Mouse (Mus musculus) olfactory bulb, adult 2 months (tissue): Measurements from ENCODE around the gene Vwa7. TPM values are rescaled to one million over a fixed set of nuclear protein-coding genes. Genes with fewer than 3 reads are reported as not detected.
"Not testable (repeated sequence)": the region's sequence is repeated elsewhere in the genome, so short reads cannot be mapped to it uniquely, and the experiment has no call there.

Experiments used
- H3K27ac ChIP-seq: fragments of 200-500 bp; 2 replicates; pipeline ENCODE4 v1.5.1; 2012; ENCODE audit warnings: low read depth, low read length; ENCODE audit not compliant: insufficient read depth
- H3K4me1 ChIP-seq: fragments of 200-500 bp; 2 replicates; pipeline ENCODE4 v1.6.1; 2012; ENCODE audit warnings: low read length; ENCODE audit not compliant: control insufficient read depth, insufficient read depth
- H3K4me3 ChIP-seq: fragments of 200-500 bp; 2 replicates; pipeline ENCODE4 v1.5.1; 2012; ENCODE audit warnings: mild to moderate bottlenecking, low read depth, low read length, moderate library complexity; ENCODE audit not compliant: insufficient read depth
- CTCF ChIP-seq: fragments of 200-500 bp; IDR thresholded peaks from 2 replicates; pipeline ENCODE4 v1.5.1; 2012; ENCODE audit warnings: low read depth, mild to moderate bottlenecking, low read length, moderate library complexity; ENCODE audit not compliant: insufficient read depth
- POLR2A ChIP-seq: fragments of 200-500 bp; IDR thresholded peaks from 2 replicates; pipeline ENCODE4 v1.6.1; 2012; ENCODE audit warnings: mild to moderate bottlenecking, low read depth, low read length, moderate library complexity; ENCODE audit not compliant: insufficient read depth
- whole genome bisulfite sequencing: fragments of 180-500 bp; shearing (Covaris S2); methylation state at CpG from one replicate; pipeline ENCODE4 v1.1.7; 2018; 5-methylcytosine and 5-hydroxymethylcytosine counted together
- polyA plus RNA-seq: library from polyadenylated mRNA; stranded (reverse); fragments of >200 nt; gene quantifications from 2 replicates; pipeline ENCODE4 v1.2.4, GENCODE M21; 2012; ENCODE audit warnings: low replicate concordance; ENCODE audit not compliant: missing spikeins, insufficient read depth, insufficient read length

Gene Vwa7
- polyA plus RNA-seq, 1 experiment: not detected

DNA sequence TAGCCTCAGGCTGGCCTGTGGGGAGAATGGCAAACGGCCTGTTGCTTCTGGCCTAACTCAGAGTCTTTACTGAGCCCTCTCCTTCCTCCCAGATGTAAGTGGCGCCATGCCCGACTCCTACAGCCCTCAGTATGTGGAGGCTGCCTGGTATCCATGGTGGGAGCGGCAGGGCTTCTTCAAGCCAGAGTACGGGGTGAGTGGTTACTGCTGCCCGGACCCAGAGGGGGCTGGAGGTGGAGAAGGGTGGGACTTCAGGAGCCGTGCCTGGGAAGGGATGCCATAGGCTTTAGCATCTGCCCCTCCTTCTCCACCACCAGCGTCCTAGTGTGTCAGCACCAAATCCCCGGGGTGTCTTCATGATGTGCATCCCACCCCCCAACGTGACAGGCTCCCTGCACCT lies 11.2 kb upstream of the Vwa7 start:
- peaks cover 7% of the 10 kb centered on the region for H3K4me1 ChIP-seq
- TF ChIP-seq CTCF: no peak
- no peak for TF ChIP-seq POLR2A
- H3K4me3 ChIP-seq: no peak overlapping the region
- no peak overlapping the region for H3K27ac ChIP-seq
- WGBS: 96% methylated on average over 10 of the region's 10 CpGs

DNA sequence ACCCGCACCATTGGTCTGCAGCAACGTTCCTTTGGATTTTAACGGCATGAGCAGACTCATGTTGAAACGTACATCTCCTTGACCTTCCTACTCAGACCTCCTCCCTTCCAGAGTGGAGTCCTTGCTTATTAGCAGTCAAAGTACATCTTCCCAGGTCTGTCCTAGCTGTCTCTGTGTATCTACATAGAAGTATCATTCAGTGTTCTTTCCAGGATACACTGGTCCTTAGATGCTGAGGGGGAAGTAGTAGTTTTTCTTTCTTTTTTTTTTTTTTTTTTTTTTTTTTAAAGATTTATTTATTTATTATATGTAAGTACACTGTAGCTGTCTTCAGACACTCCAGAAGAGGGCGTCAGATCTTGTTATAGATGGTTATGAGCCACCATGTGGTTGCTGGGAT lies 10.5 kb upstream of the Vwa7 start:
- H3K4me3 ChIP-seq, H3K27ac ChIP-seq, H3K4me1 ChIP-seq: not testable (repeated sequence)
- WGBS: 95% methylated on average over 4 of the region's 5 CpGs

DNA sequence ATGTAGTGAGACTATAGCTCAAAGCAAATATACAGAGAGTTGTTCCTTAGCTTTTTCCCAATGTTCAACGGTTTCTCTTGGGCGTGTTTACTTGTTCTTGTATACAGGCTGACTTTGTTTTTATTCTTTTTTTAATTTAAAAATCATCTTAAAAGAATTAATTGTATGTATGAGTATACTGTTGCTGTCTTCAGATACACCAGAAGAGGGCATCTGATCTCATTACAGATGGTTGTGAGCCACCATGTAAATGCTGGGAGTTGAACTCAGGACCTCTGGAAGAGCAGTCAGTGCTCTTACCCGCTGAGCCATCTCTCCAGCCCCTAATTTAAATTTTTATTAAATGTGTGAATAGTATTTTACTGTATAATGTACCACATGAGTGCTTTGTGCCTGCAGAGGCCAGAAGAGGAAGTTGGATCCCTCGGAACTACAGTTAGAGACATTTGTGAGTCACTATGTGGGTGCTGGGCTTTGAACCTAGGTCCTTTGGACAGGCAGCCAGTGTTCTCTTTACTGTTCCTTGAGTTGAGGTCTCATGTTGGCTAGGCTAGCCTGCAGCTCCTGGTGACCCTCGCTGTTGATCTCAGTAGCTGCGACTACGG lies 8.9 kb upstream of the Vwa7 start:
- Histone ChIP-seq H3K27ac (no peak overlapping the region), H3K4me1 (peaks cover 2% of the 10 kb centered on the region), H3K4me3 (no peak overlapping the region)
- WGBS: 93% methylated on average over 7 of the region's 7 CpGs
- TF ChIP-seq POLR2A: no peak
- no peak for TF ChIP-seq CTCF

DNA sequence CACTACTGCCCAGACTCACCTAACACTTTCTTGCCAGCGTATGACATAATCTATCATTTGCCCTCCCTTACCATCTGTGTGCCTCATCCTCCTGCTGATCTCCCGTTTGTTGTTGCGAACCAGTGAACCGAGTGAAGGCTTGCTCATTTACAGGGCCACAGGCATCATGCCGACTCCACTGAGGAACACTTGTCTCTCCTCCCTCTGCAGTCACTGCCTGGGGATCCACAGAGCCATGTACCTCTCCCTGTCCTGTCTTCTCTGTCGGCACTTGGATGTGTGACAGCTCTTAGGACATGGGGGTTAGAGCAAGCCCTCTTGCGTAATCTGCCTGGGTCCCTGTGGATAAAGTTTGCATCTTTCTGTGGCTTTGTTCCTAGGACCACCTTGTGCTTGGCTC lies 6.8 kb upstream of the Vwa7 start:
- H3K4me3 ChIP-seq: no peak overlapping the region
- WGBS: 86% methylated on average over 7 of the region's 7 CpGs

DNA sequence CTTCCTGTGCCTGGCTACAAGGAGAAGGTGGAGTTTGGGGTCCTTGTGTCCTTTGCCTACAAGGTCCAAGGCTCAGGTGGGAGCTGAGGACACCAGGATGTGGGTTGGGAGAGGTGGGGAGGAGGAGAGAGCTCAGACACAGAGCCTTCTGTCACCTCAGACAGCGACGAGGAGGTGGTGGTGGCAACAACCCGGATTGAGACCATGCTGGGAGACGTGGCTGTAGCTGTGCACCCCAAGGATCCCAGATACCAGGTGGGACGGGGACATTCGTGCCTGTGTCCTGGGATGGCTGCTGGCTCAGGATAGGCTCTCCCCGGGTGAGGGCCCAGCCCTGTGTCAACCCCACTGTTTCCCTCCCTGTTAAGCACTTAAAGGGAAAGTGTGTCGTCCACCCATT lies 4.9 kb upstream of the Vwa7 start:
- H3K4me3 ChIP-seq: no peak overlapping the region
- peaks cover 5% of the 10 kb centered on the region for H3K4me1 ChIP-seq
- TF ChIP-seq CTCF: no peak
- TF ChIP-seq POLR2A: no peak
- WGBS: 94% methylated on average over 8 of the region's 8 CpGs
- no peak overlapping the region for H3K27ac ChIP-seq

More for the DNA sequence above, 6.8 kb upstream of the Vwa7 start:
- no peak overlapping the region for H3K27ac ChIP-seq
- no peak for TF ChIP-seq POLR2A
- TF ChIP-seq CTCF: no peak
- H3K4me1 ChIP-seq: no peaks in the 10 kb centered on the region

DNA sequence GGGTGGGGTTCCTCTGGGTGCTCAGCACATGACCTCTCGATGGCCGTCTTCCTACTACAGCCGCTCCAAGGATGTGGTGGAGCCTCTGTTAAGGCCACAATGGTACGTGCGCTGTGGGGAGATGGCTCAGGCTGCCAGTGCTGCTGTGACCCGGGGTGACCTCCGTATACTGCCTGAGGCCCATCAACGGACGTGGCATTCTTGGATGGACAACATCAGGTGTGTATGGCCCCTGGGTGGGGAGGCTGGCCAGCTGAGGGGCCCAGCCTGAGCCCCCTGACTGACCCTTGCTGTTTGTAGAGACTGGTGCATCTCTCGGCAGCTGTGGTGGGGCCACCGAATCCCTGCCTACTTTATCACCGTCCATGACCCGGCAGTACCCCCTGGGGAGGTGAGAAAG lies 3.9 kb upstream of the Vwa7 start:
- no peak overlapping the region for H3K27ac ChIP-seq
- TF ChIP-seq POLR2A (no peak), CTCF (no peak)
- 89% methylated on average over 13 of the region's 13 CpGs for WGBS
- H3K4me1 ChIP-seq: peaks cover 7% of the 10 kb centered on the region
- no peak overlapping the region for H3K4me3 ChIP-seq

DNA sequence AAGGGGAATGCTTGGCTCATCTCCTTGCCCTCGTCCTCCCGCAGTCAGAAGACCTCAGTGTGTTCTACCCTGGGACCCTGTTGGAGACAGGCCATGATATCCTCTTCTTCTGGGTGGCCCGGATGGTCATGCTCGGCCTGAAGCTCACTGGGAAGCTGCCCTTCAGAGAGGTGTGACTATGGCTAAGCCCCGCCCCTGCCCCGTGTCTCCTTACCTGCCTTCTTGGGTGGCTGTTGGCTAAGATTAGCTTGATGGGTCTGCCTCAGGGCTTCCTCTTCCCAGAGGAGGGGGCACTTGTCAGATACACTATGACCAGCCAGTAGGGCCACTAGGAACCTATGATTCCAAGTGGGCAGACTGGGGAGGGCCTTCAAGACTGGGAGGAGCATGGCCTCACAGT lies 3.2 kb upstream of the Vwa7 start:
- 83% methylated on average over 6 of the region's 6 CpGs for WGBS
- Histone ChIP-seq H3K4me1 (peaks cover 7% of the 10 kb centered on the region), H3K27ac (no peak overlapping the region), H3K4me3 (no peak overlapping the region)
- no peak for TF ChIP-seq CTCF
- TF ChIP-seq POLR2A: no peak

DNA sequence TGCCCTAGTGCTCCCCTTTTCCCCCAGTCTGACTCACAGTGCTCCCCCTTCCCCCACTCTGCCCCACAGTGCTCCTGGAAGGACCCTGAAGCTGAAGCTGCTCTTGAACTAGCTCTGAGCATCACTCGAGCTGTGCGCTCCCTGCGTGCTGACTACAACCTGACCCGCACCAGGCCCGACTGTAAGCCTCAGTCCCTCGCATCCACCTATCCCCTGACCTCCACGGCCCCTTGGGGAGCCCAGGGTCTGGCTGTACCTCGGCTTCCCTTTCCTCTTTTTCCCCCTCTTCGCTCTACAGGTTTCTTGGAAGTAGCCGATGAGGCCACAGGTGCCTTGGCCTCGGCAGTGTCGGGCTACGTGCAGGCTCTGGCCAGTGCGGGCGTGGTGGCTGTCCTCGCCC lies 1.1 kb upstream of the Vwa7 start:
- peaks cover 7% of the 10 kb centered on the region for H3K4me1 ChIP-seq
- H3K4me3 ChIP-seq: no peak overlapping the region
- 87% methylated on average over 16 of the region's 16 CpGs for WGBS
- TF ChIP-seq POLR2A (no peak), CTCF (no peak)
- H3K27ac ChIP-seq: no peak overlapping the region

DNA sequence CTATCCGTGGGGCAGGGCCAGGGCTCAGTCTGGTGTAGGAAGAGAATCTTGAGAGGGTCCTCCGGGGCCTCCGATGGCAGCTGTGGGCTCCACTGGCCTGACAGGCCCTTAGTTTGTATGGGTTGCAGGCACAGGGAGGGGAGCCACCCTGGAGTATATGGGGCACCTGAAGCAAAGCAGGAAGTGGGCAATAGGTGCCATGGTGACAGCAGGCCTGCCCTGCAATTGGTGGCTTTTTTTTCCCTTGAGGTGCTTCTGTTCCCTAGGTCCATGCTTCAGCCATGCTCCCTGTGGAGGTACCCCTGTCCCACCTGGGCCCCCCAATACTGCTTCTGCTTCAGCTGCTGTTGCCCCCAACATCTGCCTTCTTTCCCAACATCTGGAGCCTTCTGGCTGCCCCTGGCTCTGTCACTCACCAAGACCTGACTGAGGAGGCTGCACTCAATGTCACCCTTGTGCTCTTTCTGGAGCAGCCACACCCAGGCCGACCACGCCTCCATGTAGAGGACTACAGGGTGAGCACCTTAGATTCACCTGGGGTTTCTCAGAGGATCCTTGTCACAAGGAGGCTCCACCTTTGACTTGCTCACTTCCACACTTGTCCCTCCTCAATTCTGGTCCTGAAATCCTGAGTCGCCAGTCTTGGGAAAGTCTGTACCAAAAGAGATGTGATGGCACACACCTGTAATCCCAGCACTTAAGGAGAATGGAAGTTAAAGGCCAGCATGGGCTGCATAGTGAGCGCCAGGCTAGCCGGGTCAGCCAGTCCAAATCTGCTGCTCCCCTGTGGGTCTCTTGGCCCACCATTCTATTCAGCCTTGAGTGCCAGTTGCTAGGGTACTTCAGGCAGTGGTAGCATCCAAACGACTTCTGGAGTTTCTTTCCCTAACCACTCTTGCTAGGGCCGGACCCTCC lies 669 bp downstream of the Vwa7 start:
- Histone ChIP-seq H3K27ac (no peak overlapping the region), H3K4me1 (peaks cover 14% of the 10 kb centered on the region), H3K4me3 (no peak overlapping the region)
- WGBS: 77% methylated on average over 10 of the region's 10 CpGs
- TF ChIP-seq CTCF (no peak), POLR2A (no peak)
